Mouse (Mus musculus) adrenal gland, adult 2 months (tissue): ENCODE measurements at regions not wholly inside any gene's neighbourhood (a gene's known extent, or its start where the extent isn't known, plus 50 kb on each side); places are given as distances from the start of the nearest gene placed in this dataset.

Experiments used
- DNase-seq: peaks from one replicate; pipeline ENCODE4 v3.0.0; 2021

DNA sequence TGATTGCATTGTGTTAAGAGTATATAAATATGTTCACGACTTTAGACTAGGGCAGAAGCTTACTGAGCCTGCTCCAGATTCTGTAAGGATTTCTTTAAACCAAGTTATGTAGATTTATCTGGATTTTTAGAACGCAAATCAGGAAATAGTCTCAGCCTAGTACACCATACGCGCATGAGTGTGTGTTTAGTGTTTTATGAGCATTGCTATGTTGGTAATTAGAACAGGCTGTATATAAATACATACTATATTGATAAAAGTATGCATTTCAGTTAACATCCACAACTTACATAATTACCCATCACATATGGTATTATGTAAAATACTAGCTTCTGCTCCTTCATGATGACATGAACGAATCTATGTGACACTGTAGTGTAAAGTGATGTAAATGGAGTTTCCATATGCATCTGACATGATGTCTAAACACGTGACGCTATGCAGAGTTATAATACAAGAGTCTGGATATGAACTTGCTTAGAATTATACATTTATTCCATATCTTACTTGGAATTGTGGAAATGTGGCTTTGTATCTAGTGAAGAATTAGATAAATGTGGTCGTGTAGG is 332.6 kb upstream of the Tmc3 start:
- DNase-seq = no peak

DNA sequence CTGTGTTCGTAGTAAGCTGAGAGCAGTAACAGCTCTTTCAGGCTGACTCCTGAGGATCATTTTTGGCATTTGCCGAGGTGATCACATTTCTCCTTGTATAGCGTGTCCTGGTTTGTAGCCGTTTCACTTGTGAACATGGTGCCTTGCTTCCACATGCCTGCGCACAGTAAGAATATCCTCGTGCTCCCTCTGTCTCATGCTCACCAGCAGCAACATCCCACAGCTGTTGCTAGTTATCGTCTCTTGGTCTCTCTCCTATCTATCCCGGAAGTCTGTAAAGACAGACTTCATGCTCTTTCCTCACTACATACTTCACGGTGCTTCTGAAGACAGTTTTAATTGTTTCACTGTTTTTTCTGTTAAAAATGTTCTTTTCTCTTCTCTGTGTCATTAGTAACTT is 331.7 kb upstream of the Tmc3 start:
- DNase-seq = no peak

DNA sequence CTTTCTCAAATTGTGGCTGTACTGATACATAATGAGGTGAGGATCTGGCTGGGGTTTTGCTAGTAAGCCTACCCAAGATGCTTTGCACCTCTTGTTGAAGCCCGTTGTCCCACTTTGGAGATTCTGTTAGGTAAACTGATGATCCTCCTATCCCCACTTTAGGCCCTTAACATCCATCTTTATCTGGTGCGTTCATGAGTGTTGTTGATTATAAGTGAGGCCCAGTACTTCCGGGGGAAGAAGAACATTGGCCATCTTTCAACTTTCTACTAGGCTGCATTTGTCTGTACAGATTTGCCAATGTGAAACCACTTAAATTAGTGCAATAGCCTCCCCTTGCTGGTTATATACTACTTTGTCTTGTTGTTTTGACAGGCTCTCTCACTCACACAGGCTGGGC is 331.3 kb upstream of the Tmc3 start:
- no peak for DNase-seq

DNA sequence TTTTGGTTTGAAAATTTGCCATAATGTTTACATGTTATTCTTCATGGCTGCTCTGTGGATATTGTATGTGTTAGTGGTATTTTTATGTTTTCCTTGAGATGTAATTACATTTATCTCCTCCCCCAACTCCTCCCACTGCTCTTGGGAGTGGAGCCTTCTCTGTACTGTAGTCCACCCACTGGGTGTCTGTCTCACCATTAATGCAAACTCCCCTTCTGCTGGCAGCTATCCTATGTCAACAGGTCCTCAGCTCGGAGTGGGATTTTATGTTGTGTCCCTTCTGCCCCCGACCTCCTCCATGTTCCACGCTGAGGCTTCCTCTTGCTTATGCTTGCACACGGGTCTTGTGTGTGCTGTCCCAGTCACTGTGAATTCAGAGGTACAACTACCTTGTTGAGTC is 330.3 kb upstream of the Tmc3 start:
- no peak for DNase-seq

DNA sequence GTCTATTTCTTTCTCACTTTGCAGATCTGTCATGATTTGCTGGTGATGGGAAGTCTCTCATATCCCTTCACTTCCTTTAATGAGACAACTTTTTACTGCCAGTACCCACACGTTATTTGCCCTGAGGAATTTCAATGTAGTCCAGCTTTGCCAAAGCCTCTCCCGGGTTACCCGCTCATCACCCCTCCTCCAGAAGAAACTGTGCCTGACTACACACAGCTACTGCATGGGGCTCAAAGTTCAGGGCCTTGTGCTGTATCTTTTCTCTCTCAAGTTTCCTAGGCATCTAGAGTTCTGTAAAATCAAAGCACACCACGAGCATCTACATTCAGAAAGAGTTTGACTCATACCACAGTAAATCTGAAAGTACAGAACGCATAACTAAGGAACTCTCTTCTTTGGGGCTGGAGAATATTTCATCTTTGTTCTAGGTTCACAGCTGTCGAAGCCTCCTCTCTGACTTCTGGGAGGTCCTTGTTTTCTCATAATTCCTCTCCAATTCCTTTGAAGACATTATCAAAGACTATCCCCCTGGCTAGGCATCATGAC is 328.4 kb upstream of the Tmc3 start:
- no peak for DNase-seq

DNA sequence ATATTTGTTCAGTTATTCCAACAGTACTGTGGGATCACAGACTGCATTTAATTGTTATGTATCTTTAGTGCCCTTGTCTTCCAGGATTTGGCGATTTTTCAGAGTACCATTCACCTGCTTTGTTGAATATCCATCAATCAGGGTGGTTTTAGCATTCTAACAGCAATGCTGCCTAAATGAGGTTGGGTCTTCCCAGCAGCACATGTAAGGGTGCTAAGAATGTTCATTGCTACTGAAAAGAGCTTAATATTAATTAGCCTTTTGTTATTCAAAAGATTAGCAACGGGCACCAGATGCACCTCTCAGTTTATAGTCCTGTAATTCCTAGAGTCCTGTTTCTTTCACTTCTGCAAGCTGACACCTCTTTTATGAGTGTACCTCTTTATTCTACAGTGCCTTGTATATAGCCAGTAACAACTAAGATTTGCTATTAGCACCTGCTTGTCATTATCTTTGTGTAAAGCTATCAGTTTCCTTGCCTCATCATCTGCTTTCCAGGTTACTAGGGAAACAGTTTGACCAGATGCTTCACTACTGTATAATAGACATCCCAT is 326.3 kb upstream of the Tmc3 start:
- no peak for DNase-seq

DNA sequence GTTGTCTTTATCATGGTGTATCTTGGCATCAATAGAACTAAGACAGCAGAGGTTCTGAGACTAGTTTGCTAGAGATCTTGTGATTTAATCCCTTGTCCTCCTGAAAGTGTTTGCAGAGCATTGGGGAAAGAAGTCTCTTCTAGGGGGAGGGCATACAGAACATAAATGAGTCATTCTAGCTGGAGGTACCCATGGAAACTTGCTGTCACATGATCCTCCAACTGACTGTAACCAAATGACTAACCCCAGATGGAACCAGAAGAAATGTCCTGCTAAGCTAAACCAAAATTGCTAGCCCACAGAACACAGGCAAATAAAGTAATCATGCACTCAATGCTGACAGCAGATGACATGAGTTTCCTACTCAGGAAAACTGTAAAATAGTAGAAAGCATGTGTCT is 323.2 kb upstream of the Tmc3 start:
- DNase-seq = no peak

DNA sequence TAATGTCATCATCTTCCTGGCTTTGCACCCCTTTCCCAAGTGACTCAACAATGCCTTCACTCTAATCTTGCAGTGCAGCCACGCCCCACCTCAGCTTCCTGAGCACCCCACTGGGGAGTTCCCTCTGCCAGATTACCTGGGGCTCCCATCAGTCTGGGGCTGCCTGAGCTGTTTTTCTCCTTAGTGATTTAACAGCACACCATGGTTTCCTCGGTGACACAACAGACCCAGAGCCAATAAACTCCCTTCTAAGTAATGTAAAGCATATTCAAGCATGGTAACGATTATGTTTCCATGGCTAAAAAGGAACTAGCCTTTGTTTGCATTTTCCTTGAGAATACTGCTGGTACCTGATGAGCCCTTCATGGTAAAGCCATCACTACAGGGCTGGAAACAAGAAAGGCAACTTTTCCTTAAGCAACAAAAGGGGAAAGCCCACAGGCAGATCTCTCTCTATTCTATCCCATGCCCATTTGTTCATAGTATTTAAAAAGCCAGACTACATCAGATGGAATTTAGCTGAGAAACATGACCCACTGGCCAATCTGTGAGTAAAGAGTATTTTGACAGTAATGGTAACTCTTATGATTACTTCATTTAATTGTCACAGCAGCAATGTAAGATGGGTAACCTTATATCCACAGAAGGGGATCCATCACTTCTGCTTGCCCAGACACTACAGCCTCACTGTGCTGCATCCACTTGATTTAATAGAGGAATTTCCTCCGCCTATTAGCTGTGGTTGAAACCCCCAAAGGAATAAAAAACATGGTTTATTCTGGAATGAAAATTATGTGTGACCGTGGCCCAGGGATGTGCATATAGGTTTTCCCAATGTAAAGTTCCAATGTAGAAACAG is 294.6 kb upstream of the Tmc3 start:
- no peak for DNase-seq

DNA sequence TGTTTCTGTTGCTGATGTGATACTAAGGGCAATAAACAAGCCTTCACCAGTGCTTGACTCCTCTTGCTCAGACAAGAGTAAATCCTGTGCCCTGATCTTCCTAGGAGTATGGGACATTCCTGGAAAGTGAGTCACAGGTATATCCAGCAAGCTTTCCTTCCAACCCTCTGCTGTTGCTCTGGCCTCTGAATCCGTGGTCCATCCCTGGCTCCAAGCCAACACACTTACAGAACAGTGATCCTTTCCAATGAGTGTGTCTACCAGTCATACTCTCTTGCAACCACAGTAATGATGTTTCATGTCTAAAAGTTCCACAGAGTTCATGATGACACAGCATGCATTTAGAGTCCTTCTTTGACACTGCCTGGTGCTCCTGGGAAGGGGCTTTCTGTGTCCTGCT is 277.6 kb upstream of the Tmc3 start:
- DNase-seq = no peak

DNA sequence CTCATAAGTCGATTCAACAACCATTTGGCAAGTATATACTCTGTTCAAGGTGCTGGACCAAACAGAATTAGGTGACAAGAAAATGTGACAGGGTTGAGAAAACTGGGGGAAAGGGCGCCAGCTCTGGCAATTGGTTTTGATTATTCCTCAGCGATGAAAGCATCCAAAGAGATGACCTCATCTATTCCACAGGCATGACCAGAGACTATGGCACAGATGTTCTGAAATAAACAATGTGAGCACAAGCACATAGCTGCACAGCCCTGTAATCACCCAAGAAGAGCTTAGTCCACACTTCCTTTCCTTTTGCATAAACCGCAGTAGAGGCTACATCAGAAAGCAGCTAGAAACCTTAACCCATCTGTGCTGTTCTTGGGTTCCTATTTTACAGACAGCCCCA is 272.6 kb upstream of the Tmc3 start:
- no peak for DNase-seq

DNA sequence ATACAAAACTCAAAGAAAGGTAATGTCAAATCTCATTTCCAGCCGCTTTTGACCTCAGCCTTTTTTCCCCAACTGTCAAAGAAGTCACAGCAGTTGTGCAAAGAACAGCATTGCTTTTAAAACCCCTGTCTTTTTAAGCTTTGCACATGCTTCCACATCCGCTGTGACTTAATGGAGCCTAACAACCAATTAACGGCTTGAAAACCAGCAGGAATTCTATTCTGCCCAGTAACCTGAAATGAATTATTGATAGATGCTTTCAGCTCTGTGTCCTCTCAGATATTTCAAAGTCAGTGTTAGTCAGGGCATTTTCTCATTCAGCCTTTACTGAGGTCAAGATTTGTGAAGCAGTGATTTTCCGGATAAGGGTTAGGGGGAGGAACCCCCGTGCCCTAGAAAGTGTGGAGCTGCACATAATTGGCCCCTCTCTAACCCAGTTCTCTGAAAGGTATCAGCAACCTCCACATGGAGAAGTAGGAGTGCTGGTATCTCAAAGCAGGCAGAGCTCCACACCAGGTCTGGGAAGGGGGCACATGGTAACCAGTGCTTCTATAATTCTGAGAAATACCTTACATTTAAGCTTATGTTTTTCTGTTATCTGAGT is 254.8 kb upstream of the Tmc3 start:
- no peak for DNase-seq

DNA sequence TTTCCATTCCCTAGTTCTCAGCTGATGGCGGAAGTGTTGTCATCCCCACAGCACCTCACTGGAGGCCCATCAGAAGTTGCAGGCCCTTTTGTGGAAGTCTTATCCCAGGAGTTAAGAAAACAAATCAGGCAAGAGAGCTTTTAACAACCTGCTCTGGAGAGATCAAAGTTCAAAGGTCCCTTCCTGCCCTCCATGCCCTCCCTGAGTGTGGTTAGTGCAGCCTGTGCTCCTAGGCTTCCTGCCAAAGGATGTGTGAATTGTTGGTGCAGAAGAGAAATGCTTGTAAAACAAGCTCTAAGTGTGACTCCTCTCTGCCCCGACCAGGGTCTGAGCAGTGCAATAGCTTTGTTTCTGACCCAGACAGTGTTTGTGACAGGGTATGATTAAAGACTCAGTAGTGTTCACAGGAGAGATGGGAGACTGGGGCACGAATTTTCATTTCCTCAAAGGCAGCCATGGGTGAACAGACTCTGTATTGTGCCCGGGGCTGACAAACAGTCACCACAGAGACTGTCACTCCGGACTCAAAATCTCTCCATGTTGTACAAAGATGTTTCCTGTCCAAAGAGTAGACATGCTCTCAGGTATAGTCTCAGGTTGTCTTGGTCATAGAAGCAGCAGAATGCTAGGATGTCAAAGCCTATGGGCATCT is 237.5 kb upstream of the Tmc3 start:
- DNase-seq = no peak

DNA sequence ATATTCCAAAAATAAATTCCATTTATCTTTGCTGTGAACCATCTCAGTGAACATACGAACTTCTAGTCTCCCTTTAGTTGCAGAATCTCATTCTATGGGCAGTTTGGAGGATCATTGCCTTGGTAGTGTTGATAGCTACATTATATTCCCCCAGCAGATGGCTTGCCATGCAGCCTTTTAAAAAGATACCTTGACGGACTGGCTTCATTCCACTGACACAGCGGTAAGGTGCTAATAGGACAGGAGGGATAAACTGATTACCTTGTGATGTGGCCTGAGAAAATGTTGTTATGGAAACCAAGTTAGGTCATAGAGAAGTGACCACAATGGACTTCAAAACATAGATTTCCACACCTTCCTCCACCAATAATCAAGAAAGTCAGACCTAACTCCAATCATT is 215.5 kb upstream of the Tmc3 start:
- no peak for DNase-seq

DNA sequence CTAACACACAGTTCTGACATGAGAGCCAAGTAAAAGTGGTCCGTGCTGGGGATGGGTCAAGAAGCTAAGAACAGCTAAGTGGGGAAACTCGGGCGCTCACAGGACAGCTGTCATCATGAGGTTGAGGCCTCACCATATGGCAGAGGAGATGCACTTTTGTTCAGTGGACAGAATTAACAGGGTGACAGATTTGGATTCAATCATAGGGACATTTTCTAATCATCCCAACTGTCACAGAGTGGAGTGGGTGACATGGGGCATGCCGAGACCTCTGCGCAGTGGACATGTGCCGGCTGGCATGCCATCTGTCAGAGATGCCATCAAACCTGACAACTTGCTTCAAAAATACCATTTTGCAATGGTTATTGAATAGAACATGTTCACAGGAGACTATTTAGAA is 215.1 kb upstream of the Tmc3 start:
- DNase-seq = no peak

DNA sequence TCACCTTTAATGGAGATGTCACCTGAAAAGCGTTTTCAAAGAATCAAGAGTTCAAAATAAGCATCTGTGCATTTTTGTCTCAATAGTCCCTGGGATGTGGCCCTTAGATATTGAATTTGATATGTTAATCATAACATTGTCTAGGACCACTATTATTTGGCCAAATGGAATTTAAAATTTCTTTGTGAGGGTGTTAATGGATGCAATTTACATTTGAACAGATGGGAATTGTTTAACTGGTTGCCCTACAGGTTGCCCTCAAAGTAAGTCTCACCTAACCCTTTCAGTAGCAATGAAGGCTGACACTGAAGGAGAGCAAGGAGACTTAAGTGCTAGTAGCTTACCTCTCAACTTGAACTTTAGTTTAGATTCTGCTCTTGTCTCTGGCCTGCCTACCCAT is 207.9 kb upstream of the Tmc3 start:
- no peak for DNase-seq

DNA sequence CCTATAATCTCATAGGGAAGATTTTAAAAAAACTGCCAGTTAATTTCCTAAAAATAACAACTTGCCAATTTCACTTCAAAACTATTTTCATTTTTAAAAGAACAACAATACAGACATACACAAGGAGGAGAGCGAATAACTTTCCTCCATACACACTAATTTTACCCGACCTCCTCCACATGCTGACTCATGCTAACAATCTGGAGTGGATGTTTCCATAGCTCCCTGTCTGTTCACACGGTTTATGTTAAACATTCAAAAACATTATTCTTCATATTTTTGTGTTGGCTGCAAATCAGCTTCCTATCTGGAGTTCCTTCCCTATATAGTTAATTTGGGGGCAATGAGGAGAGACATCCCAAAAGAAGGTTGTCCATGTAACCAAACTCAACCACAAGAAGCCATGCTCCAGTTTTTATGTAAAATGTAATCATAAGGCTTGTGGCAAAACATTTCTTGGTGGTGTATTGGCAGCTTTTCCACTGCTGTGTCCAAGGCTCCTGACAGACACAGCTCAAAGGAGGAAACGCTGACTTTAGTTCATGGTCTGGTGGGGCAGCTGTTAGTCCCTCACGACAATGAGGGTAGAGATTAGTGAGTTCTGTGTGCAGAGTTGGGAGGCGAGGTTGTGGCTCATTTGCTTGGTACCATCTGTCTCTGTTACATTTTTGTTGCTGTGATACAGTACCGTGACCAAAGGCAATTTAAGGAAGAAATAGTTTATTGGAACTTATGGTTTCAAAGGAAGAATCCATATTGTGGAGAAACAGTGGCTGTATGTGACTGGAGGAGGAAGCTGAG is 203.1 kb upstream of the Tmc3 start:
- no peak for DNase-seq

DNA sequence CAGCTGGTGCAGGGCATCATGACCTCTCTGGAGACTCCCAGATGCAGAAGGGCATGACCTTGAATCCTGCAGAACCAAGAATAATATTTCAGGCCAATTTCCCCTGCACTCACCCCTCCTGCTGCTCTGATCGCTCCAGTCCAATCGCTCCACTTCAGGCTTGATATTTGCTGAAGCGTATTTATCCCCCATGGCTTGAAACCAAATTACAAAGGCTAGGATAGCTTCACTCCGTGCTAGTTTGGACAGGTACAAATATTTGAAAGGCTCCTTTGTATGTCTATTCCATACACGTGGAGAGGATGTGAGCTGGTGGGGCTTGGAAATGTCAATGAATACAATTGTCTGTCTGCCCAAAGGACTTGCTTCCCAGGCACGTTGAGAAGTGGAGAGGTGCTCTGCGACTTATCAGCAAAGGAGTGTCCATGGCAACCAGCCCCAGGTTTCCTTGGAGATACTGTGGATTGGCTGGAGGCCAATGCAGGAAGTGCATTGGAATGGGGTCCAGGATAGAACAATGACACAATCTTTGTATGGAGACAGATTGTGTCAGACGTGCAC is 201.8 kb upstream of the Tmc3 start:
- DNase-seq = peak; percentile 4

DNA sequence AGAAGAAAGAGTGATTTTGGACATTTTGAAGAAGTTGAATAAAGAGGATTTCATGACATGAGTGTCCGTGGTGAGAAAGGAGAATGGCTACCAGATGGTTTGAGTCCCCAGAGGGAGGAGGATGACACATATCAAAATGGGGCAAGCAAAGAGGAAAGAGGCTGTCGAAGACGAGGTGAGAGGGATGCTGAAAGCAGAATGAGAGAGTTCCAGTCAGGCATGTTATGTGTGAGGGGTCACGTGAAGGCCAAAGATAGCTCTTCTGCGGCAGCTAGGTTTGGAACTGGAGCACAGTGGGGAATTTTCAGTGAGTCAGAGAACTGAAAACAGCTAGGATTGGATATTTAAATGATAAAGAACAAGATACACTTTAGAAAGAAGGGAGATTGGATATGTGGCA is 193.3 kb upstream of the Tmc3 start:
- no peak for DNase-seq

DNA sequence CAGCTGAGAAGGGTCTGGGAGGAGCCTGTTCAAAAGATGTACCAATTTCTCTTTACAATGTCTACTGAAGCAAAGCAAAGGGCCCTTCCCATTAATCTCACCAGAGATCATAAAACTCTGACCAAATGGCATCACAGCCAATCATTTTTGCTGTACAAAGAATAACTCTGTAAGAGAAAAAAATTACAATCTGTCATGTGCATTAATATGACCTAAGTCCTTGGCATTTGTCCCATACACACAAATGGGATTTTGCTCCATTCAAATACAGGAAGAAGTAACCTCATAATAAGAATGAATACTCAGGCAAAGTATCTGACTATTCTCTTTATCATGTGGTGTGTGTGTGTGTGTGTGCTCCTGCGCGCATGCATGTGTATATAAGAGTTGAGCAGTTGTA is 192.5 kb upstream of the Tmc3 start:
- no peak for DNase-seq

DNA sequence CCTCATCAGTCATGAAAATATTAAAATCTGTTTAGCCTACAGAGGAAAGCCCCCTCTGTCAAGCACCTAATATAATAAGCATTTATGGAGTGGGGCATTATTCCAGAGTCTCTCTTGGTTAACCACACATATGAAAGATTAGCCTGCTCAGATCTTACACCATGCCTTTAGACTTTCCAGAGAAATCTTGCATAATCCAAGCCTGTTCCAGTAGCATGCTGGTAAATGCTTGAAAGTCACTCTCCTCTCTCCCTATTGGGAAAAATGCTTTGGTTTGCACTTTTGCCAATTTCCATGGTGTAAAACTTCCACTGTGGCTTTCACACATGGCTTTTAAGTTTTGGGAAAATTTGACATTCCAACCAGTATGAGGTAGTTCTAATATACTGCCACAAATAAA is 192.1 kb upstream of the Tmc3 start:
- DNase-seq = peak; percentile 2

DNA sequence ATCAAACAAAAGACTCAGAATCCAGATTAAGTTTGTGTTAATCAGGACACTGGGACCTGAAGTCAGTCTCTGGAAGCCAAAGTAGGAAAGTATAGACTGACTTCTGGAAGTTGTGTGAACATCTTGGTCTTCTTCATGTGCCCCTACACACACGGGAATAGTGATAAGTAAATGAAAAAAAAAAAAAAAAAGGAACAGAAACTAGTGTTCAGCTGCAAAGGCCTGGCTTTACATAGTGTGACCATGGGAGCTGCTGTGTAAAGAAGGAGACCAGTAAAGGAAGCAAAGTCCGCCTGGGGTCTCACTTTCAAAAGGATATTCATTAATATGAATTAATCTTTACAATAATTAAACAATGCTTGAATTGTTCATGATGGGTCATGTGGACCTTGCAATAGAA is 190.6 kb upstream of the Tmc3 start:
- no peak for DNase-seq
